Mouse (Mus musculus): ENCODE measurements around the gene Runx1. TPM values are rescaled to one million over a fixed set of nuclear protein-coding genes. Genes with fewer than 3 reads are reported as not detected.

Gene Runx1
- polyA plus RNA-seq, 1 experiment from 2014 or later: 0.59 TPM

DNA sequence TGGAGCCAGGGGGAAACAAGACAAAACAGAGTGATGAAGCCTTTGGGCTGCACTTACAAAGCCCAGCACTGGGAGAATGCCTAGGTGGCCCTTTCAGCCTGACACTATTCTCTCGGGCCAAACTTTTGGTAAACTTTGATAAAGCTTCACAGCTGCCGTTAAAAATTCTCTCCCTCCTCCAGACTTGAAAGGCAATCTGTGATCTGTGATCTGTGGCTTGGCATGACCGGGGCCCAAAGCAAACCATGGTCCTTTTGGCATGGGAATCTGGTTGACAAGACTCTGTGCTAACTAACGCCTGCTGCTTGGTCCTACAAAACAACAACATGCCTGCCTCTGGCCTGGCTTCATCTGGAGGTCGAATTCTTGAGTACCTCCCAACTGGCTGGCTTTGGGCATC, 188.9 kb downstream of the Runx1 start:
- H3K27ac ChIP-seq (ENCODE audit: low read depth, low read length): no peak overlapping the region
- H3K27me3 ChIP-seq (ENCODE audit: control insufficient read depth, insufficient read depth, low read length): no peaks in the 10 kb centered on the region
- no peak for ATAC-seq (ENCODE audit: low read depth)
- no peaks in the 10 kb centered on the region for H3K4me1 ChIP-seq (ENCODE audit: control insufficient read depth, insufficient read depth, low read length)
- no peaks in the 10 kb centered on the region for H3K36me3 ChIP-seq (ENCODE audit: control insufficient read depth, insufficient read depth, low read length)
- no peaks in the 10 kb centered on the region for H3K9me3 ChIP-seq (ENCODE audit: control insufficient read depth, low read length)
- H3K4me2 ChIP-seq (ENCODE audit: low read depth, low read length): no peak overlapping the region
- H3K9ac ChIP-seq (replicated peaks; ENCODE audit: low read depth, low read length): no peak overlapping the region
- H3K4me3 ChIP-seq (ENCODE audit: low read depth, low read length): no peak overlapping the region
- 81% methylated on average over 5 of the region's 5 CpGs for WGBS

DNA sequence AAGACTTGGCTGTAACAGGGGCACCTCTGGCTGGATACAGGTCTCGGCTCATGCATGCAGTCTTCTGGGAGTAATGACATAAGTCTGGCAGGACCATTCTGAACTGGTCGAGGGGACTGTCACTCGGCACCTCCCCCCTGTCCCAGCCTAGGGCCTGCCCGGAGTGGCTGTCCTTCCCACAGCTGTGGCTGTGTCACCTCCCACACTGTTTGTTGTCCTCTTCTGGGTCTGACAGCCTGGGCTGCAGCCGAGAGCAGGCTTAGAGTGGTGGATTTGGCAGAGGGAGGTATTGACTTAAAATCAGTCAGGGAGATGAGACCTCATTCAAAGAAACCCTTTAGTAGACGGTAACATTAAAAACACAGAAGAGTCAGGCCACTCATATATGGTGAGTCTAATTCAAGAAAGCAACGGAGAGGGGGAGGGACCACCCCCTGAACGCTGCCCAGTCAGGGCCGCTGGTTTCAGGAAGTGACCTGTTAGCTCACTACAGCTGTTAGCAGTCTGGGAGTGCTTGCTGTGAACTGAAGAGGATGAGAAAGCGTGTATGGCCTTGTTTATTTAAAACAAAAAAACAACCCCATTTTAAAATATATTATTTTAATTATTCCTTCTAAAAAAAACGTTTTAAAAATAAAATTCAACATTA, 193.7 kb downstream of the Runx1 start:
- no peak for ATAC-seq (ENCODE audit: low read depth)
- Histone ChIP-seq H3K9ac (replicated peaks; ENCODE audit: low read depth, low read length) (no peak overlapping the region), H3K4me3 (ENCODE audit: low read depth, low read length) (no peak overlapping the region), H3K27ac (ENCODE audit: low read depth, low read length) (no peak overlapping the region), H3K27me3 (ENCODE audit: control insufficient read depth, insufficient read depth, low read length) (no peaks in the 10 kb centered on the region), H3K9me3 (ENCODE audit: control insufficient read depth, low read length) (no peaks in the 10 kb centered on the region), H3K4me2 (ENCODE audit: low read depth, low read length) (no peak overlapping the region), H3K4me1 (ENCODE audit: control insufficient read depth, insufficient read depth, low read length) (no peaks in the 10 kb centered on the region), H3K36me3 (ENCODE audit: control insufficient read depth, insufficient read depth, low read length) (no peaks in the 10 kb centered on the region)
- WGBS: 25% methylated on average over 11 of the region's 11 CpGs

DNA sequence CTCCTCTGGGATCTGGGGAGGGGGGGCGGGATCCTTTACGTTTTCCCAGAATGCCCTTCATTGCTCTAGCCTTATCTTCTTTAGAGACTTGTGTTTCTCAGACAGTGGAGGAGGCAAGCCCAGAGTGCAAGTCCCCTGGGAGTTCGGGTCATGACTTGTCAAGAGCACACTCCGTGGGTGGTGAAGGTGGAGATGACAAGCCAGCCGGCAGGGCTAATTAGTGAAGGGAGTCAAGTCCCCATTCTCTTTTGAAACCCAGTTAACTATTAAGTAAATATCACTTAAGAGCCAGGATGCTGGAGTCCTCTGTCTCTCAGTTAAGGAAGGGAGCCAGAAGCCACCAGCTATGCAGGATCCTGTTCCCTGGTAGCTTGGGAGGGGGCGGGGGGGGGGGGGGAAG, 194.3 kb downstream of the Runx1 start:
- 32% methylated on average over 5 of the region's 6 CpGs for WGBS
- Histone ChIP-seq H3K9ac (replicated peaks; ENCODE audit: low read depth, low read length) (no peak overlapping the region), H3K36me3 (ENCODE audit: control insufficient read depth, insufficient read depth, low read length) (no peaks in the 10 kb centered on the region), H3K4me2 (ENCODE audit: low read depth, low read length) (no peak overlapping the region), H3K4me3 (ENCODE audit: low read depth, low read length) (no peak overlapping the region), H3K4me1 (ENCODE audit: control insufficient read depth, insufficient read depth, low read length) (no peaks in the 10 kb centered on the region), H3K9me3 (ENCODE audit: control insufficient read depth, low read length) (no peaks in the 10 kb centered on the region), H3K27ac (ENCODE audit: low read depth, low read length) (no peak overlapping the region), H3K27me3 (ENCODE audit: control insufficient read depth, insufficient read depth, low read length) (no peaks in the 10 kb centered on the region)
- ATAC-seq (ENCODE audit: low read depth): no peak

- ATAC-seq (ENCODE audit: low read depth): no peak
- Histone ChIP-seq H3K27ac (ENCODE audit: low read depth, low read length) (no peak overlapping the region), H3K9ac (replicated peaks; ENCODE audit: low read depth, low read length) (no peak overlapping the region), H3K4me3 (ENCODE audit: low read depth, low read length) (no peak overlapping the region), H3K9me3 (ENCODE audit: control insufficient read depth, low read length) (no peaks in the 10 kb centered on the region), H3K27me3 (ENCODE audit: control insufficient read depth, insufficient read depth, low read length) (no peaks in the 10 kb centered on the region), H3K4me1 (ENCODE audit: control insufficient read depth, insufficient read depth, low read length) (no peaks in the 10 kb centered on the region), H3K36me3 (ENCODE audit: control insufficient read depth, insufficient read depth, low read length) (no peaks in the 10 kb centered on the region), H3K4me2 (ENCODE audit: low read depth, low read length) (no peak overlapping the region)
- WGBS: 50% methylated on average over 5 of the region's 5 CpGs
Measured at GRCm38 (mm10) chr16:92630950-92631349, 195.0 kb downstream of the Runx1 start.

DNA sequence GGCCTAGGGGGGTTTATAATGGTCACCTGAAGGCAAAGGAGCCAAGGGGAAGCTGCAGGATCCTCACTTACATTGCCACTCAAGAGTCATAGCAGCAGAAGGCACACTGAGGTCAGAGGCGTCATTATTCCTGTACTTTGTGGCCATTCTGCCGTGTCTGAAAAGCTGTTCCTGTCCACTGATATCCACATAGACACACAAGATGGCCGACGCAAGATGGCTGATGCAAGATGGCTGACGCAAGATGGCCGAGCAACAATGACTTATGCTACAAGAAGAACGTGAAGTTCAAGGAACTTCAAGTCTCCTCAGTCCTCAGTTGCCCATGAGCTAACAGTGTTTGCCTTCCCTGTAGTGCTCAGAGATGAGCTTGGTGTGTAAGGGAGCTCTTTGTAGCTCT, 196.1 kb downstream of the Runx1 start:
- ATAC-seq (ENCODE audit: low read depth): no peak
- WGBS: over 99% methylated on average over 7 of the region's 7 CpGs
- no peaks in the 10 kb centered on the region for H3K9me3 ChIP-seq (ENCODE audit: control insufficient read depth, low read length)
- H3K4me3 ChIP-seq (ENCODE audit: low read depth, low read length): no peak overlapping the region
- H3K4me2 ChIP-seq (ENCODE audit: low read depth, low read length): no peak overlapping the region
- no peak overlapping the region for H3K9ac ChIP-seq (replicated peaks; ENCODE audit: low read depth, low read length)
- no peaks in the 10 kb centered on the region for H3K36me3 ChIP-seq (ENCODE audit: control insufficient read depth, insufficient read depth, low read length)
- H3K27ac ChIP-seq (ENCODE audit: low read depth, low read length): no peak overlapping the region
- H3K27me3 ChIP-seq (ENCODE audit: control insufficient read depth, insufficient read depth, low read length): no peaks in the 10 kb centered on the region
- no peaks in the 10 kb centered on the region for H3K4me1 ChIP-seq (ENCODE audit: control insufficient read depth, insufficient read depth, low read length)

GRCm38 (mm10) chr16:92627262-92627661, 198.7 kb downstream of the Runx1 start:
- H3K27me3 ChIP-seq (ENCODE audit: control insufficient read depth, insufficient read depth, low read length): no peaks in the 10 kb centered on the region
- no peak overlapping the region for H3K9ac ChIP-seq (replicated peaks; ENCODE audit: low read depth, low read length)
- no peaks in the 10 kb centered on the region for H3K9me3 ChIP-seq (ENCODE audit: control insufficient read depth, low read length)
- no peak overlapping the region for H3K4me2 ChIP-seq (ENCODE audit: low read depth, low read length)
- ATAC-seq (ENCODE audit: low read depth): no peak
- H3K36me3 ChIP-seq (ENCODE audit: control insufficient read depth, insufficient read depth, low read length): no peaks in the 10 kb centered on the region
- no peak overlapping the region for H3K4me3 ChIP-seq (ENCODE audit: low read depth, low read length)
- 37% methylated on average over 6 of the region's 6 CpGs for WGBS
- no peak overlapping the region for H3K27ac ChIP-seq (ENCODE audit: low read depth, low read length)
- no peaks in the 10 kb centered on the region for H3K4me1 ChIP-seq (ENCODE audit: control insufficient read depth, insufficient read depth, low read length)

GRCm38 (mm10) chr16:92623953-92624352, 202.0 kb downstream of the Runx1 start:
- ATAC-seq (ENCODE audit: low read depth): no peak
- H3K4me1 ChIP-seq (ENCODE audit: control insufficient read depth, insufficient read depth, low read length): no peaks in the 10 kb centered on the region

GRCm38 (mm10) chr16:92621859-92622258, 204.1 kb downstream of the Runx1 start:
- no peaks in the 10 kb centered on the region for H3K27me3 ChIP-seq (ENCODE audit: control insufficient read depth, insufficient read depth, low read length)
- no peak for ATAC-seq (ENCODE audit: low read depth)
- no peaks in the 10 kb centered on the region for H3K4me1 ChIP-seq (ENCODE audit: control insufficient read depth, insufficient read depth, low read length)
- no peaks in the 10 kb centered on the region for H3K36me3 ChIP-seq (ENCODE audit: control insufficient read depth, insufficient read depth, low read length)
- H3K27ac ChIP-seq (ENCODE audit: low read depth, low read length): no peak overlapping the region
- no peak overlapping the region for H3K4me2 ChIP-seq (ENCODE audit: low read depth, low read length)
- H3K4me3 ChIP-seq (ENCODE audit: low read depth, low read length): no peak overlapping the region
- WGBS: 70% methylated on average over 8 of the region's 8 CpGs
- no peak overlapping the region for H3K9ac ChIP-seq (replicated peaks; ENCODE audit: low read depth, low read length)
- H3K9me3 ChIP-seq (ENCODE audit: control insufficient read depth, low read length): no peaks in the 10 kb centered on the region

More at GRCm38 (mm10) chr16:92623953-92624352, 202.0 kb downstream of the Runx1 start:
- 79% methylated on average over 11 of the region's 11 CpGs for WGBS
- H3K27me3 ChIP-seq (ENCODE audit: control insufficient read depth, insufficient read depth, low read length): no peaks in the 10 kb centered on the region
- H3K27ac ChIP-seq (ENCODE audit: low read depth, low read length): no peak overlapping the region
- no peak overlapping the region for H3K4me3 ChIP-seq (ENCODE audit: low read depth, low read length)
- H3K9ac ChIP-seq (replicated peaks; ENCODE audit: low read depth, low read length): no peak overlapping the region
- H3K4me2 ChIP-seq (ENCODE audit: low read depth, low read length): no peak overlapping the region
- no peaks in the 10 kb centered on the region for H3K36me3 ChIP-seq (ENCODE audit: control insufficient read depth, insufficient read depth, low read length)
- H3K9me3 ChIP-seq (ENCODE audit: control insufficient read depth, low read length): no peaks in the 10 kb centered on the region

DNA sequence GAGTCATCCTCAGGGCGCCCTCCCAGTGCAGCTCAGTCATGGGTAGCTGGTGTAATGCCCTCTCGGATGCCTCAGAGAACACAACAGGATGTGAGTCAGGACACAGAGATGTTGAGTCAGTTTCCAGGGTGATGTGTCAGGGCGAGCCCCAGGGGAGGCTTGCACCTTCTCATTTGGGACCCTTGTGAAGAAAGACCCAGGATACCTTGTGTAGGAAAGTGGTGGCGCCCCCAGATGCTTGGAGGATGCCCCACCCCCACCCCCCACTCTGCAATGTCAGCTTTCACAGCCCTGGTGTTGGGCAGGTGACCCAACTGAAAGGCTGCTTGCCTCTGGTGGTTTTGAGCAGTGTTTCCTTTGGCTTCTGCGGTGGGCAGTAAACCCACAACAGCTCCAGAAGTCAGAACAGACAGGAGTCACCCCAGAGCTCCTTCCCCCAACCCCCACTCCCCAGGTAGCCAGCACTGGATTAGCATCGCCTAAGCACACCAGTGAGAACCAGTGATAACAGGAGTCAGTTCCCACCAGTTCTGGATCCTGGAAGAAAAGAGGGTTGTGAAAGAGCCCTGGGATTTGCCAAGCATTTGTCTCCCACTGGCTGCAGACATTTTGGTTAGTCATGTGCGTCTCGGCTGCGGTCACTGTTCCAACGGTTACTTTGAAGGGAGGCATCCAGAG, 205.0 kb downstream of the Runx1 start:
- no peaks in the 10 kb centered on the region for H3K36me3 ChIP-seq (ENCODE audit: control insufficient read depth, insufficient read depth, low read length)
- no peaks in the 10 kb centered on the region for H3K27me3 ChIP-seq (ENCODE audit: control insufficient read depth, insufficient read depth, low read length)
- H3K4me3 ChIP-seq (ENCODE audit: low read depth, low read length): no peak overlapping the region
- H3K9me3 ChIP-seq (ENCODE audit: control insufficient read depth, low read length): no peaks in the 10 kb centered on the region
- no peaks in the 10 kb centered on the region for H3K4me1 ChIP-seq (ENCODE audit: control insufficient read depth, insufficient read depth, low read length)
- no peak overlapping the region for H3K9ac ChIP-seq (replicated peaks; ENCODE audit: low read depth, low read length)
- ATAC-seq (ENCODE audit: low read depth): no peak
- H3K27ac ChIP-seq (ENCODE audit: low read depth, low read length): no peak overlapping the region
- H3K4me2 ChIP-seq (ENCODE audit: low read depth, low read length): no peak overlapping the region
- 71% methylated on average over 10 of the region's 10 CpGs for WGBS
